Mouse (Mus musculus) thymus, postnatal 25 days (tissue): ENCODE measurements around the gene Parp3.

Source experiments
- DNase-seq: peaks from one replicate; pipeline ENCODE4 v3.0.0; 2022

Gene Parp3

GRCm38 (mm10) chr9:106474456-106474855 lies 2.3 kb downstream of the Parp3 start:
- DNase-seq: peak; percentile 70

DNA sequence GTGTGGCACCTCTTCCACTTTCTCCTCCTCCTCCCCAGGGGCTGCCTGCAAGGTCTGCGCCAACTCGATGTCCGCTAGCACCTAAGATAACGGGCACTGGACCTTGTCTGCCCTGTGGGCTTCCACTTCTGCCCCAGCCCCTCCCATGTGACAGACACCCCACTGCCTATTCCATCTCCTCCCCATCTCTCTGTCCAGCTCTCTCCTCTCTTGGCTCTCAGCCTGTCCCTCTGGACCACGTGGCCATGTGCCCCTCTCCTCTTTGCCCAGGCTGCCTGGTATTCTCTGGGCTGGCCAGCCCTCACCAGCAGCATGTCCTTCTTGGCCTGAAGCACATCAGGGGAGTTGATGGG lies 3.0 kb downstream of the Parp3 start:
- no peak for DNase-seq

GRCm38 (mm10) chr9:106473081-106473752 lies 3.5 kb downstream of the Parp3 start:
- no peak for DNase-seq

GRCm38 (mm10) chr9:106472321-106472720 lies 4.4 kb downstream of the Parp3 start:
- no peak for DNase-seq

GRCm38 (mm10) chr9:106471892-106472291 lies 4.9 kb downstream of the Parp3 start:
- DNase-seq: no peak

DNA sequence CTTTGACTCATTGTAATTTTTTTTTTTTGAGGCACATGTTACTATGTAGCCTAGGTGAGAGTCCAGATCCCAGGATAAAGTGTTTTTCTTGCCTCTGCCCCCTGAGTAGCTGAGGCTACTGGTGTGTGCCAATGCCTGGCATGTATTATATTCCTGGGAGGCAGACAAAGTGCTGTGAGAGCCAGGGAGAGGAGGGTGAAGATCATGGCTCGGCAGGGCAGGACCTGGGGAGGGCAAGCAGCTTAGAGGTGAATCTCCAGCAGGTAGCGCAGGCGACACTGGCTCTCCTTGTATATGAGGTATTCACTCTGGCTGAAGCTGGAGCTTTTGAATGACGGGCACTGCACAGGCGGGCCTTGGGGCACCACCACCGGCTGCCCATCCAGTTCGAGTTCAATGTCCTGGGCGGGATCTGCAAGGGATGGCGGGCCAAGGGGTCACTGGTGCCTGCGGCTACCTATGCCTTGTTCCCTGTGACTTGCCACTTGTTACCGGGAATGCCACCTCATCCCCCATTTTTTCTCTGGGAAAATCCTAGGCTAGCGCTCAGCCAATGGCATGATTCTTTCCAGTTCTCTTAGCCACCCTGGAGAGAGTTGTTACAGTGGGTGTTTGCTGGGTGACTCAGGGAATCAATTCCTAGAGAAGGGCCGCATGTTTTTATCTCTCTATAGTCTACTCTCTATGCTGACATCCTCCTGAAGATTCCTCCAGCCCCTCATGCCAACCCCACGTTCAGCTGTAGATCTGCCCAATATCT lies 5.6 kb downstream of the Parp3 start:
- no peak for DNase-seq

DNA sequence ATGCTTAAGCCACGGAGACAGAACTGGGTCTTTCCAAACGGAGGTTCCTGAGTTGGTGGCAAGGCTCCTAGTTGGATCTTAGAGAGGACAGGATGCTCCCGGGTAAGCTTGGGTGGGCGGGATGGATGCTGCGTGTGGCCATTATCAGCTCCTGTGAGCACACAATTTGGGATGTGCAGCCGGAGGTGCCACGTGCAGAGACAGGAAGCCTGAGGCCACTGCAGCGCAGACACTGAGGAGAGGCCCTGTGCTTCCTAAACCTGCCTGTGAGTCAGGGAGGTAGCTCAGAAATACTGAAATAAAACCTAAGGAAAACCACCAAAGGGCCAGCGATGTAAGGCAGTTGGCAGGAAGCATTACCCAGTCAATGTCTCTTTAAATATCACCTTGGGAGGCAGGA lies 7.0 kb downstream of the Parp3 start:
- no peak for DNase-seq

DNA sequence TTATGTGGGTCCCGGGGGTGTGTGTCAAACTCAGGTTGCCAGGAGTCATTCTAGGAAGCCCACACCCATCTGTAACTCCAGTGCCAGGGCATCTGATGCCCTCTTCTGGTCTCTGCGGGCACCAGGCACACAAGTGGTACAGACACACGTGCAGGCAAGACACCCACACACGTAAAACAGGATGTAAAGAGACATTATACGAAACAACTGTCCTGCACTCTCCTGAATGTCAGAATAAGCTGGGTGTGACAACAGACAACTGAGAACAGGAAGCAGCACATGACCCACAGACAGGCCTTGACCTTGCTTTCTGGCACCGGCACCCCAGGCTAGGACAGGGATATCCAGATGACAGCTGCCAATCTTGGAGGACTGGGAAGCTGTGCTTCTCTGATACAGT lies 7.4 kb downstream of the Parp3 start:
- no peak for DNase-seq

DNA sequence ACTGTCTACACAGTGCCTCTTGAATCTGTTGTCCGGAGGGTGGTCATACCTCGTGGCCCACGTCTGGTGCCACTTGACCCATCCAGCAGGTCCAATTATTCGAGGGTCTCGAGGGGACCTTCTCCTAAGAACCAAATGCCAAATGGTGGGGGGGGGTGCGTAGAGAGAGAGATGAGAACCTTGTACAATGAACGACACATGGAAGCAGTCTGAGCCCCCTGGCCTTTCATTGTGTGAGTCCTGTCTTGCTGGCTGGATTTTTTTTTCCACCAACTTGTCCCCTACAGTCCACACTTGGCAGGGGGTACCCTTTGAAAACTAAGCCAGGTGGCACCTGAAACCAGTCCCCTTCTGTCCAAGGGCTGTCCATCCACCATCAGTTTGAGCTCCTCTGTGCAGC lies 9.0 kb downstream of the Parp3 start:
- no peak for DNase-seq

DNA sequence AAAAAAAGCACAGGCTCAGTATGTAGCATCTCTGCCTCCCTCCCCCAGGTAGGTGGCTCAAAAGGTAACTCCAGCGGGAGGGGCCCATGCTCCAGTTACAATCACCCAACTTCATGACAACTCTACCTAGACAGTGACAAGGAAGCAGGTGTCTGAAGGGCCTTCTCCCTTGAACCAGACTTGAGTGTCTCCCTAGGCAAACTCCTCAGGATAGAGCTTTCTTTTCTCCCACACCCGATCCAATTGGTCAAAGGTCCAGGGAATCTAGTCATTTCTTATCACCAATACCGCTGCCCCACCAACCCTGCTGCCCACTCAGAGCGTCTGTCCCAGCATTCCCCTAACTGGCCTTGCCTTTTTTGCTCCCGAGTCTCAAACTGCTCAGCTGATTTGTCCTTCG lies 10.0 kb downstream of the Parp3 start:
- DNase-seq: no peak

DNA sequence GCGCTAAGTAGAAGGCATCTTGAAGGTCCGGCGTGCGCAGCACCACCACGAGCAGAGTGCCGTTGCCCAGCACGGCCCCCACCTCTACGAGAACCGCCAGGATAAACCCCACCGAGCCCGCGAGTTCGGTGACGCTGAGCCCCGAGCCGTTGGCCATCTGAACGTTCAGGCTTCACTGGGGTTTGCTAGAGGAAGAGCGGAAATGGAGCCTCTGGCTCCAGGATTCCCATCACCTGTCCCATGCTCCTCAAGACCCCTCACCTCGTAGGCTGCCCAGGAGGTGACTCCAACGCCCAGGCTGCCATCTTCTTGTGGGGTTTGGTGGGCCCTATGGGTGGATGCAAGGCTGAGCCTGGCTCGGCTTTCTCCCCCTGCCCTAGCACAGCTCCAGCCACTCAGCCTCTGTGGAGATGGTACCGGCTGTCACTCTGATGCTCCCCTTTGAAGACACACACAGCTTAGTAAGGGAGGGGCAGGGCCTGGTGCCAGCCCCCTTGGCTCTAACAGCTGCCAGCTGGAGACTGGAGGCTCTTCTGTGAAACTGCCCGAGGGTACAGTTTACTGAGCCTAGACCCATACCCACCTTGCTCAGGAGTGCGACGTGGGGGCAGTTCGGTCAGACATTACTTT lies 11.1 kb downstream of the Parp3 start, which contains the start of gene Gpr62:
Gene Gpr62, minus strand, starts transcription at position 368 of the 630 bp plus-strand sequence.
- DNase-seq: no peak

DNA sequence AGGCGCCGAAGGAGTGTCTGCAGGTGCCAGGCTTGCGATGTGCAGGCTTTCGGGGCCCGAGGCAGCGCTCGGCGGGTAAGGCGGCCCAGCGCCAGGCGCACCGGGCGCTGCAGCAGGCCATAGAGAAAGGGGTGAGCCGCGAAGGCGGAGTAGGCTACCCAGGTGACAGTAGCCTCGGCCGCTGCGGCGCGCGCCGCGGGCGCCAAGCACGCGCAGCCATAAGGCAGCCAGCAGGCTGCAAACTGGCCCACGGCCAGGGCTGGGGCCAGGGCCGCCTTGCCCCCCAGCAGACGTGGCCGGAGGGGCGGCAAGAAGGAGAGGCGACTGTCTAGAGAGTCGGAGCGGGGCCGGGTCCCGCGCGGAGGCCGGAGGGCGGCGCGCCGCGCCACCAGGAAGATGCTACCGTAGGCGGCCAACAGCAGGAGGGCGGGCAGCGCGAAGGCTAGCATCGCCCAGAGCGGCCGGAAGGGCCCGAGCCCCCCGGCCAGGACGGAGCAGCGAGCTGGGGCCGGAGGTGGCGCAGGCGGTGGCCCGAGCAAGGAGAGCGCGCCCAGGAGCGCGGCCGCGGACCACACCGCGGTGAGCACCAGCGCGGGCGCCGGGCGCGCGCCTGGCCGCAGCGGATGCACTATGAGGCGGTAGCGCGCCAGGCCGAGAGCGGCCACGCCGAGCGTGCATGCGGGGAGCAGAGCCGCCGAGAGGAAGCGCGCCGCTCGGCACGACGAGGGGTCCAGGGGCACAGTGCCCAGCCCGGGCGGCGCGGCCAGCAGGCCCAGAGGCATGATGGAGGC lies 11.8 kb downstream of the Parp3 start:
- DNase-seq: no peak

DNA sequence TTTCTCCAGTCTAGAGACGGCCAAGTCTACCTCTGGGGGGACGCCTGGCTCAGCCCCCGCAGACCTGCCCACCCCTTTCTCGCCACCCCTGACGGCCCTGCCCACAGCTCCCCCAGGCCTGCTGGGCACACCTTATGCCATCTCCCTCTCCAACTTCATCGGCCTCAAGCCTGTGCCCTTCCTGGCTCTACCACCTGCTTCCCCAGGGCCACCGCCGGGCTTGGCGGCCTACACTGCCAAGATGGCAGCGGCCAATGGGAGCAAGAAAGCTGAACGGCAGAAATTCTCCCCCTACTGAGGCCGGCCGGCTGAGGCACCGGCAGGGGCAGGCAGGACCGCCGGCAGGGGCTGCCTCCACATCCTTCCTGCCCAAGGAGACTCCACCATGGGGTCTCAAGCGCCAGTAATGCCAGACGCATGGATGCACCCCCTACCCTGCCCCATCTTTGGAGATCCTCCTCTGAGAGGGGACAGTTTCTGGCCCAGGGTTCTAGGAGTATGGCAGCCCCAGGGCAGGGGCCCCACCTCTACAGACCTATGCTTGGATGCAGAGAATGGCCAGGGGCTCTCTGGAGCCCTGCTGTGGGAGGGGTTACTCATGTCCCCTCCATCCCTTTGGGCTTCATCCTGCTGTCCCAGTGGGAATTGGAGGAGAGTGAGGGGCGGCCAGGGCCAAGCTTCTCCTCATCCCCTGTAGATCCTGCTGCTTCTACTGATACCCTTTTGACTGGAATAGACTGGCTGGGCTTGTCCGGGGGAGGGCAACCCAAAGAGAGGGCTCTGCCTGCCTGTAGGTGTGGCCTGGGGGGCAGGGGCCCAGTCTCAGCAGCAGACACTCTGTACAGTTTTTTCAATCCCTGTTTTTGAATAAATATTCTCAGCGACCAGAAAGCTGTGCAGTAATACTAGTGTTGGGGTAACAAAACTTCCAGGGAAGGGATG lies 13.4 kb downstream of the Parp3 start:
- DNase-seq: no peak

- no peak for DNase-seq
Measured at GRCm38 (mm10) chr9:106462430-106462800, 14.3 kb downstream of the Parp3 start.

DNA sequence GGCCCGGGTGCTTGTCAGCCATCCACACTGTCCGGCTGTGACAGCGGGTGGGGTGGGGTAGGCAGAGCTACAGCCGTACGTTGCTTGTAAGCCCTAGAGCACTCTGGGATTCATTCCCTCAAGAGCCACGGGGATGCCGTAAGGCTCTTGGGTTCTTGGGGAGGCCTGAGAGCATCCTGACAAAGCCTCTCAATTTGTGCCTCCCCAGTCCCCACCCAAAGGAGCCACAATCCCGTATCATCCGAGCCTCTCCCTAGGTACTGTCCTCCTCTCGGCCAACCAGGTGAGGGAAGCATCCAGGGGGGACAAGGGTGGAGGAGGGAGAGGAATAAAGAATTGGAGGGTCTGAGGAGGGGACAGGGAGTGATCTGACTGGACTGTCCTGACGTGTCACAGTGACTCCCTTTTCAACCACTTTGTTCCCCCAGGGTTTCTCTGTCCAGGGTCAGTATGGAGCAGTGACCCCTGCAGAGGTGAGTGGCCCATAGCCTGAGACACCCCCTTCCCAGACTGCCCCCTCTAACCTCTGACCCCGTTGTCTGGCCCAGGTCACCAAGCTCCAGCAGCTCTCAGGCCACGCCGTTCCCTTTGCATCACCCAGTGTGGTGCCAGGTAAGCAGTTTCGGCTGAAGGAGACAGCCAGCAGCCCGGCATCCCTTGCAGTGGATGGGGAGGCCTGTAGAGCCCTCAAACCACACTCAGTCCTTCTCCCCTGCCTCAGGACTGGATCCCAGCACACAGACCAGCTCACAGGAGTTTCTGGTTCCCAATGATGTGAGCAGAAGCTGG lies 14.9 kb downstream of the Parp3 start:
- DNase-seq: no peak

GRCm38 (mm10) chr9:106461026-106461415 lies 15.7 kb downstream of the Parp3 start:
- no peak for DNase-seq

DNA sequence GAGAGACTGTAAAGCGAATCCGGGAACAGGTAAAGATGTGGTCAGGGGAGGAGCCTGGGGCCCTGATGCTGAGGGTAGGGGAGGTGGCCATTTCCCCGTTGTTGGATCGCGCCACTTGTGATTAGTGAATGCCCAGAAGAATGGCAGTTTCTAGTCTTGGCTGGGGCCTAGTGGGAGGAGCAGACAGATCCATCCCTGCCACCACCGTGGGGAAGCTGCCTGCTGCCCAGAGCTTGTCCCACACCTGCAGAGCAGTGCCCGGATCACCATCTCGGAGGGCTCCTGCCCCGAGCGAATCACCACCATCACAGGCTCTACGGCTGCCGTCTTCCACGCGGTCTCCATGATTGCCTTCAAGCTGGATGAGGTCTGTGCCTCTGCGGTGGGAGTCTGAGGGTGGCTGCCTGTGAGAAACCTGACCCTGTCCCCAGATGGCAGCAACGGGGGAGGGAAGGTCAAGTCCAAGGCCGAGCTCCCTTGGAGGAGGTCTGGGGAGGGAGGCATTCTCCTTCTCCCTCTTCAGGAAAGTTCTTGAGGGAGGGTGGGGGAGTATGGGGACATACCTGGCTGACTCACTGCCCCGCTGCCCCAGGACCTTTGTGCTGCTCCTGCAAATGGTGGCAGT lies 16.2 kb downstream of the Parp3 start:
- DNase-seq: no peak

- no peak for DNase-seq
Measured at GRCm38 (mm10) chr9:106459946-106460345, 16.8 kb downstream of the Parp3 start.

DNA sequence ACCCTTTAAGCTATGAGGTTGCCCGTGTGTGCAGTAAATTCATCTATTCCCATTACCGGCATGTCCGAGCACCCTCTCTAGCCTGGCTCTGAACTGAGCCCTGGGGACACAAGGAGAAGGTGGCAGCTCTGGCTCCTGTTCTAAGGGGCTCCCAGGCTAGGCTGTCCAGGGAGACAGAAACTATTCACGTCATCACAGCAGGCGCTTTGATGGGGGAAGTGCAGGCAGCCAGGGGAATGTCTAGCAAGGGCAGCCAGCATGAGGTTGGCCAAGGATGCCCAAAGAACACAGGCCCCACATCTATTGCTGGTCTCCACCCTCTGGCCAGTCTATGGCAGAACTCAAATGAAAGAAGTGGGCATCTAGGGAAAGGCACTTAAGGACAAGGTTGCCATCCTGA lies 18.8 kb downstream of the Parp3 start:
- no peak for DNase-seq

DNA sequence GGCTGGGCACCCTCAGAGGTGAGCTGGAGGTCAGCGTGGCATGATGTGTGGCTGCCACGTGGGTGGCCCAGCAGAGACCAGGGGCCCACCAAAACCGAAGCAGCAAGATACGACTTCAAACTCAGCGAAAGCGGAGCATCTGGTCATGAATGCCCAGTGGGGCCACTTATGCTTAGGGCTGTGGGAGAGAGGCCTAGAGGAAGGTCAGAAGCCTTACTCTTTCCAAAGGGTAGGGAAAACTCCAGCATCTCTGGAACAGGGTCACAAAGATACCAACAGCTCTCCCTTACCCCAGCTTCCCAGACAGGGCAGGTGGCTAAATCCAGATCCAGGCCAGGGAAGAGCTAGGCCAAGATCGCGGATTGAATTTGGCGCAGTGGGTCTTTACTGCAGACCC lies 19.6 kb downstream of the Parp3 start:
- no peak for DNase-seq
